Mouse (Mus musculus) MEL (cell line): ENCODE measurements at regions not wholly inside any gene's neighbourhood (a gene's known extent, or its start where the extent isn't known, plus 50 kb on each side); places are given as distances from the start of the nearest gene placed in this dataset.

Source experiments
- DNase-seq: peaks from one replicate; pipeline ENCODE4 v3.0.0; 2011; ENCODE audit warnings: low read depth, low spot score
- H3K27ac ChIP-seq: 2 replicates; pipeline ENCODE4 v1.5.1; 2012; ENCODE audit warnings: low read depth, mild to moderate bottlenecking, control low read depth, low read length, moderate library complexity; ENCODE audit not compliant: control insufficient read depth
- H3K27me3 ChIP-seq, 2 experiments: fragments of 150-350 bp in 1 of 2; sonication (generic) in 1 of 2; 2 replicates each; pipeline ENCODE4 v1.6.1; 2012; ENCODE audit warnings: low read length in 2 of 2, mild to moderate bottlenecking in 2 of 2, improper control_type of control experiment in 1 of 2, moderate library complexity in 1 of 2; ENCODE audit not compliant: insufficient read depth in 2 of 2, control insufficient read depth in 1 of 2
- H3K36me3 ChIP-seq, 2 experiments: 2 replicates each; pipeline ENCODE4 v1.6.1; 2012 to 2014; ENCODE audit warnings: low read length in 2 of 2, improper control_type of control experiment in 1 of 2, inconsistent platforms in 1 of 2, mild to moderate bottlenecking in 1 of 2; ENCODE audit not compliant: insufficient read depth in 2 of 2, control insufficient read depth in 1 of 2
- H3K4me1 ChIP-seq, 2 experiments: fragments of 150-350 bp in 1 of 2; sonication (generic) in 1 of 2; 2 replicates each; pipeline ENCODE4 v1.6.1; 2012; ENCODE audit warnings: low read length in 2 of 2, improper control_type of control experiment in 1 of 2, mild to moderate bottlenecking in 1 of 2; ENCODE audit not compliant: insufficient read depth in 2 of 2, control insufficient read depth in 1 of 2
- H3K4me3 ChIP-seq, 2 experiments: fragments of 150-350 bp in 1 of 2; sonication (generic) in 1 of 2; 2 replicates each; pipeline ENCODE4 v1.5.1; 2012; ENCODE audit warnings: low read depth in 2 of 2, low read length in 2 of 2, mild to moderate bottlenecking in 2 of 2, moderate library complexity in 2 of 2, control low read depth in 1 of 2, improper control_type of control experiment in 1 of 2; ENCODE audit not compliant: control insufficient read depth in 1 of 2, insufficient read depth in 1 of 2
- H3K79me2 ChIP-seq: 2 replicates; pipeline ENCODE4 v1.6.1; 2012; ENCODE audit warnings: mild to moderate bottlenecking, low read length, moderate library complexity; ENCODE audit not compliant: control insufficient read depth, poor library complexity, insufficient read depth
- H3K9ac ChIP-seq: 2 replicates; pipeline ENCODE4 v1.6.1; 2012; ENCODE audit warnings: low read depth, mild to moderate bottlenecking, control low read depth, low read length, moderate library complexity; ENCODE audit not compliant: control insufficient read depth, poor library complexity, severe bottlenecking
- H3K9me3 ChIP-seq: fragments of 150-350 bp; sonication (generic); replicated peaks from 2 replicates; pipeline ENCODE4 v1.6.1; 2012; ENCODE audit warnings: mild to moderate bottlenecking, low read length, improper control_type of control experiment, moderate library complexity; ENCODE audit not compliant: insufficient read depth
- BHLHE40 ChIP-seq: IDR thresholded peaks from 2 replicates; pipeline ENCODE4 v1.6.1; 2012; ENCODE audit warnings: low read depth, mild to moderate bottlenecking, inconsistent platforms, low read length, improper control_type of control experiment, borderline replicate concordance
- CHD1 ChIP-seq: IDR thresholded peaks from 2 replicates; pipeline ENCODE4 v1.6.1; 2012; ENCODE audit warnings: low read depth, mild to moderate bottlenecking, inconsistent platforms, low read length, improper control_type of control experiment
- CHD2 ChIP-seq: IDR thresholded peaks from 2 replicates; pipeline ENCODE4 v1.6.1; 2011; ENCODE audit warnings: low read length, improper control_type of control experiment
- CTCF ChIP-seq, 3 experiments: IDR thresholded peaks in 2 of 3; conservative IDR thresholded peaks in 1 of 3; 2 replicates each; pipeline ENCODE4 v1.5.1; 2011 to 2012; ENCODE audit warnings: low read length in 3 of 3, low read depth in 2 of 3, mild to moderate bottlenecking in 2 of 3, improper control_type of control experiment in 1 of 3, inconsistent platforms in 1 of 3, mixed read lengths in 1 of 3, moderate library complexity in 1 of 3; ENCODE audit not compliant: control insufficient read depth in 1 of 3, insufficient read depth in 1 of 3, poor library complexity in 1 of 3, severe bottlenecking in 1 of 3
- E2F4 ChIP-seq: IDR thresholded peaks from 2 replicates; pipeline ENCODE4 v1.6.1; 2011; ENCODE audit warnings: low read depth, low read length, improper control_type of control experiment, borderline replicate concordance
- ELF1 ChIP-seq: IDR thresholded peaks from 2 replicates; pipeline ENCODE4 v1.6.1; 2014; ENCODE audit warnings: low read depth, mild to moderate bottlenecking, inconsistent platforms, low read length, improper control_type of control experiment, moderate library complexity
- EP300 ChIP-seq, 2 experiments: IDR thresholded peaks; 2 replicates each; pipeline ENCODE4 v1.6.1; 2011; ENCODE audit warnings: improper control_type of control experiment in 2 of 2, low read length in 2 of 2, low read depth in 1 of 2, mild to moderate bottlenecking in 1 of 2
- ETS1 ChIP-seq: IDR thresholded peaks from 2 replicates; pipeline ENCODE4 v1.6.1; 2012; ENCODE audit warnings: low read depth, mild to moderate bottlenecking, inconsistent platforms, low read length, improper control_type of control experiment, moderate library complexity
- HCFC1 ChIP-seq: IDR thresholded peaks from 2 replicates; pipeline ENCODE4 v1.6.1; 2012; ENCODE audit warnings: low read depth, mild to moderate bottlenecking, inconsistent platforms, low read length, improper control_type of control experiment, moderate library complexity
- JUND ChIP-seq: IDR thresholded peaks from 2 replicates; pipeline ENCODE4 v1.6.1; 2011; ENCODE audit warnings: low read depth, mild to moderate bottlenecking, improper control_type of control experiment, low read length
- MAFK ChIP-seq: IDR thresholded peaks from 2 replicates; pipeline ENCODE4 v1.6.1; 2011; ENCODE audit warnings: low read depth, mild to moderate bottlenecking, low read length, improper control_type of control experiment, borderline replicate concordance
- MAX ChIP-seq: IDR thresholded peaks from 2 replicates; pipeline ENCODE4 v1.6.1; 2011; ENCODE audit warnings: low read length, improper control_type of control experiment
- MAZ ChIP-seq: IDR thresholded peaks from 2 replicates; pipeline ENCODE4 v1.6.1; 2012; ENCODE audit warnings: low read depth, mild to moderate bottlenecking, inconsistent platforms, low read length, improper control_type of control experiment
- MEF2A ChIP-seq: IDR thresholded peaks from 2 replicates; pipeline ENCODE4 v1.6.1; 2014; ENCODE audit warnings: low read depth, mild to moderate bottlenecking, inconsistent platforms, low read length, improper control_type of control experiment; ENCODE audit not compliant: poor library complexity, insufficient replicate concordance, severe bottlenecking; ENCODE audit errors: extremely low read depth
- MXI1 ChIP-seq: IDR thresholded peaks from 2 replicates; pipeline ENCODE4 v1.6.1; 2011; ENCODE audit warnings: mild to moderate bottlenecking, low read depth, low read length, improper control_type of control experiment
- MYC ChIP-seq: IDR thresholded peaks from 2 replicates; pipeline ENCODE4 v1.6.1; 2011; ENCODE audit warnings: low read depth, mild to moderate bottlenecking, low read length, improper control_type of control experiment, moderate library complexity
- NELFE ChIP-seq: IDR thresholded peaks from 2 replicates; pipeline ENCODE4 v1.6.1; 2011; ENCODE audit warnings: low read depth, low read length, improper control_type of control experiment
- NRF1 ChIP-seq: IDR thresholded peaks from 2 replicates; pipeline ENCODE4 v1.6.1; 2014; ENCODE audit warnings: low read depth, mild to moderate bottlenecking, inconsistent platforms, low read length, improper control_type of control experiment, moderate library complexity; ENCODE audit not compliant: poor library complexity, insufficient read depth, severe bottlenecking
- POLR2AphosphoS5 ChIP-seq: IDR thresholded peaks from 2 replicates; pipeline ENCODE4 v1.6.1; 2012; ENCODE audit warnings: low read depth, borderline replicate concordance, mild to moderate bottlenecking, inconsistent platforms, low read length, moderate library complexity, mixed read lengths
- RAD21 ChIP-seq: IDR thresholded peaks from 2 replicates; pipeline ENCODE4 v1.6.1; 2011; ENCODE audit warnings: mild to moderate bottlenecking, low read depth, low read length, improper control_type of control experiment
- RCOR1 ChIP-seq: IDR thresholded peaks from 2 replicates; pipeline ENCODE4 v1.6.1; 2012; ENCODE audit warnings: low read depth, mild to moderate bottlenecking, inconsistent platforms, low read length, improper control_type of control experiment
- SIN3A ChIP-seq: IDR thresholded peaks from 2 replicates; pipeline ENCODE4 v1.6.1; 2012; ENCODE audit warnings: low read length, improper control_type of control experiment, inconsistent platforms
- SMC3 ChIP-seq: IDR thresholded peaks from 2 replicates; pipeline ENCODE4 v1.6.1; 2011; ENCODE audit warnings: low read depth, low read length, improper control_type of control experiment
- TCF12 ChIP-seq: IDR thresholded peaks from 2 replicates; pipeline ENCODE4 v1.6.1; 2014; ENCODE audit warnings: low read depth, mild to moderate bottlenecking, inconsistent platforms, low read length, improper control_type of control experiment, moderate library complexity
- UBTF ChIP-seq: IDR thresholded peaks from 2 replicates; pipeline ENCODE4 v1.6.1; 2012; ENCODE audit warnings: low read depth, mild to moderate bottlenecking, inconsistent platforms, low read length, improper control_type of control experiment, moderate library complexity, borderline replicate concordance; ENCODE audit not compliant: insufficient read depth
- USF1 ChIP-seq: IDR thresholded peaks from 2 replicates; pipeline ENCODE4 v1.6.1; 2014; ENCODE audit warnings: low read depth, mild to moderate bottlenecking, inconsistent platforms, low read length, improper control_type of control experiment, moderate library complexity
- USF2 ChIP-seq, 2 experiments: IDR thresholded peaks; 2 replicates each; pipeline ENCODE4 v1.6.1; 2011 to 2012; ENCODE audit warnings: improper control_type of control experiment in 2 of 2, low read length in 2 of 2, borderline replicate concordance in 1 of 2, inconsistent platforms in 1 of 2, low read depth in 1 of 2, mild to moderate bottlenecking in 1 of 2; ENCODE audit not compliant: insufficient read depth in 1 of 2
- ZC3H11A ChIP-seq: IDR thresholded peaks from 2 replicates; pipeline ENCODE4 v1.6.1; 2012; ENCODE audit warnings: low read depth, mild to moderate bottlenecking, inconsistent platforms, low read length, improper control_type of control experiment
- ZNF384 ChIP-seq: IDR thresholded peaks from 2 replicates; pipeline ENCODE4 v1.6.1; 2012; ENCODE audit warnings: low read depth, mild to moderate bottlenecking, inconsistent platforms, low read length, improper control_type of control experiment

DNA sequence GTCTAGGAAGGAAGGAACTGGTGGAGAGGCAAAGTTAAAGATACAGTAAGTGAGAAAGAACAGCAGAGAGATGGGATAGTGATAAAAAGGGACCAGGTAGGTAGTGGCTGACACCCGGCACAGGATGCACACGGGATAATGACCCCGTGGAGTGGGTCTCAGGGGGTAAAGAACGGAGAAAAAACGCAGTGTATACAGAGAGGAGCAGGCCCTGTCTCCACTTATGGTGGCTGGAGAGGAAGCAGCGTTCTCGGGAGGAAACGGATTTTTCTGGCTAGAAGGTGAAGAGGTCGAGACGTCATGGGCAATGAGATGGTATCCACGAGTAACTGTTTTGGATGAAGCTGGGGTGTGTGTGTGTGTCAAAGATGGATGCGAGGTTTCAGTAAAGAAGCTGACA lies 55.4 kb upstream of the Agps start:
- Histone ChIP-seq H3K36me3 (peaks cover 0 to 23% of the 10 kb centered on the region in 2 experiments; a peak in 2 of 4 replicates), H3K4me3 (peak overlapping the region; percentile 25 to 40)
- TF ChIP-seq CHD2 = no peak
- no peak for TF ChIP-seq MEF2A
- no peak for TF ChIP-seq SMC3
- no peak for TF ChIP-seq MAFK
- TF ChIP-seq E2F4 = no peak
- no peak for TF ChIP-seq ZNF384
- TF ChIP-seq JUND = no peak
- TF ChIP-seq MAZ = no peak
- TF ChIP-seq CHD1 = no peak
- no peak for TF ChIP-seq USF1
- no peak for TF ChIP-seq TCF12
- no peak for TF ChIP-seq HCFC1
- TF ChIP-seq MYC = no peak
- no peak for TF ChIP-seq CTCF (IDR thresholded peaks at IDR 0.05 in 2 of 3, conservative IDR thresholded peaks at IDR 0.05 in 1 of 3; ENCODE audit: control insufficient read depth in 1 of 3, insufficient read depth in 1 of 3, low read depth in 2 of 3, low read length in 3 of 3, poor library complexity in 1 of 3, severe bottlenecking in 1 of 3)
- TF ChIP-seq ELF1 = no peak
- TF ChIP-seq EP300 (IDR thresholded peaks at IDR 0.05; ENCODE audit: low read depth in 1 of 2, low read length in 2 of 2) = no peak
- no peak for TF ChIP-seq USF2 (IDR thresholded peaks at IDR 0.05; ENCODE audit: borderline replicate concordance in 1 of 2, insufficient read depth in 1 of 2, low read depth in 1 of 2, low read length in 2 of 2)
- TF ChIP-seq NELFE = no peak
- TF ChIP-seq, all 39 proteins: peak for 0
- Histone ChIP-seq H3K27me3 (no peaks in the 10 kb centered on the region), H3K79me2 (no peaks in the 10 kb centered on the region), H3K27ac (no peak overlapping the region), H3K9ac (no peak overlapping the region), H3K4me1 (peaks cover 2 to 24% of the 10 kb centered on the region in 2 experiments; a peak in 2 of 4 replicates), H3K9me3 (no peaks in the 10 kb centered on the region)
- no peak for DNase-seq

- Histone ChIP-seq H3K4me1 (peaks cover 5 to 30% of the 10 kb centered on the region in 2 experiments; a peak in 3 of 4 replicates), H3K4me3 (no peak overlapping the region), H3K79me2 (no peaks in the 10 kb centered on the region), H3K9ac (no peak overlapping the region), H3K9me3 (no peaks in the 10 kb centered on the region), H3K27ac (no peak overlapping the region), H3K27me3 (no peaks in the 10 kb centered on the region), H3K36me3 (peaks cover 0 to 25% of the 10 kb centered on the region in 2 experiments; a peak in 2 of 4 replicates)
- peak; percentile 85 for DNase-seq
- TF ChIP-seq UBTF (no peak), MYC (peak; percentile 66; the same call in 1 of the 2 replicates), RAD21 (no peak), ELF1 (peak; percentile 62; the same call in 1 of the 2 replicates), MAFK (no peak), USF1 (0 out of 2 replicates have a peak, but pooled peaks have one; percentile 13), JUND (no peak), MAX (no peak), E2F4 (no peak), ZC3H11A (no peak), ETS1 (peak; percentile 38; the same call in 1 of the 2 replicates), EP300 (IDR thresholded peaks at IDR 0.05; ENCODE audit: low read depth in 1 of 2, low read length in 2 of 2) (peak; percentile 7 to 65; a peak in 2 of 4 replicates), RCOR1 (peak; percentile 76), NRF1 (no peak), SIN3A (peak; percentile 45; the same call in 1 of the 2 replicates), POLR2AphosphoS5 (no peak), SMC3 (0 out of 2 replicates have a peak, but pooled peaks have one; percentile 12), BHLHE40 (no peak), CHD1 (no peak), HCFC1 (no peak), MXI1 (peak; percentile 33; the same call in 1 of the 2 replicates)
Measured at GRCm38 (mm10) chr2:75775217-75775616, 56.8 kb upstream of the Agps start.
